Mouse (Mus musculus): ENCODE data around the gene Hoxb6.
A peak's percentile ranks its signal among the peaks of the same experiment; 100 is the strongest.

Gene Hoxb6

GRCm38 (mm10) chr11:96291681-96292564 is at the start of gene Hoxb6:
Gene Hoxb6 (plus strand): TSS chr11:96292476.
- no peak for DNase-seq

GRCm38 (mm10) chr11:96250901-96251300 is 41.4 kb upstream of the Hoxb6 start:
- no peak for DNase-seq

GRCm38 (mm10) chr11:96251480-96252031 is 40.7 kb upstream of the Hoxb6 start:
- no peak for DNase-seq

GRCm38 (mm10) chr11:96252541-96253120 is 39.6 kb upstream of the Hoxb6 start:
- no peak for DNase-seq

GRCm38 (mm10) chr11:96254221-96254620 is 38.1 kb upstream of the Hoxb6 start:
- no peak for DNase-seq

GRCm38 (mm10) chr11:96255111-96255995 is 36.9 kb upstream of the Hoxb6 start:
- DNase-seq = no peak

GRCm38 (mm10) chr11:96255996-96256445 is 36.3 kb upstream of the Hoxb6 start:
- DNase-seq = no peak

- no peak for DNase-seq
These were observed 35.1 kb upstream of the Hoxb6 start for GRCm38 (mm10) chr11:96257141-96257540.

- no peak for DNase-seq
These were observed 33.2 kb upstream of the Hoxb6 start for GRCm38 (mm10) chr11:96259038-96259437.

- DNase-seq = no peak
These were observed 32.8 kb upstream of the Hoxb6 start for GRCm38 (mm10) chr11:96259511-96259910.

GRCm38 (mm10) chr11:96260310-96260970 is 31.8 kb upstream of the Hoxb6 start:
- no peak for DNase-seq

GRCm38 (mm10) chr11:96261323-96261890 is 30.9 kb upstream of the Hoxb6 start:
- peak; percentile 63 for DNase-seq

- no peak for DNase-seq
These were observed 29.9 kb upstream of the Hoxb6 start for GRCm38 (mm10) chr11:96262262-96262830.

GRCm38 (mm10) chr11:96263636-96264389 is 28.5 kb upstream of the Hoxb6 start:
- no peak for DNase-seq

GRCm38 (mm10) chr11:96264390-96265020 is 27.8 kb upstream of the Hoxb6 start:
- DNase-seq = no peak

- DNase-seq = no peak
These were observed 26.3 kb upstream of the Hoxb6 start for GRCm38 (mm10) chr11:96265954-96266353.

- DNase-seq = no peak
These were observed 25.0 kb upstream of the Hoxb6 start for GRCm38 (mm10) chr11:96267021-96267920.

- no peak for DNase-seq
These were observed 24.1 kb upstream of the Hoxb6 start for GRCm38 (mm10) chr11:96268031-96268745.

Measured in right cerebral cortex, postnatal 4 days (tissue).